Mouse (Mus musculus): ENCODE results near the gene Aspg.

DNA sequence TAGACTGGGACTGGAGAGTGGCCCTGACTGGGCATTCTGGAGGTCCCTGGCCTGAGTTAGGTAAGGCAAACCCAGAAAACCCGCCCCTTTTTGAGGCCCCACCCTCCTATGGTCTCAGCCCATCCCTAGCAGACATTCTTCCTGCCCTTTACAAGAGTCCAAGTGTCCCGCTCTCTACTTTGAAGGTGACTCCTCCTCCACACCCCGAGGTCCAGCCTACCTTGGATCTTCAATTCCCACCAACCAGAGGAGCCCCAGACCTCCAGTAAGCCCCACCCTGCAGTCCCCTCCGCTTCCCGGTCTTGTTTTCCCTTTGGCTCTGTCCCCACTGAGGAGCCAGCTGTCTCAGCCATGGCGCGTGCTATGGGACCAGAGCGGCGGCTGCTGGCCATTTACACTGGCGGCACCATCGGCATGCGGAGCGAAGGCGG is at the start of gene Aspg:
- TF ChIP-seq GATA1 (IDR thresholded peaks at IDR 0.05; ENCODE audit: low read length), result no peak
- no peak for TF ChIP-seq TAL1 (IDR thresholded peaks at IDR 0.05; ENCODE audit: low read length)
